Mouse (Mus musculus) gastrocnemius, adult 2 months (tissue): Measurements from ENCODE around the gene Emc6. TPM values are rescaled to one million over a fixed set of nuclear protein-coding genes. Genes with fewer than 3 reads are reported as not detected.
A peak's percentile ranks its signal among the peaks of the same experiment; 100 is the strongest.

ENCODE experiments used
- DNase-seq: peaks from one replicate; pipeline ENCODE4 v3.0.0; 2022
- H3K27ac ChIP-seq: fragments of 200-600 bp; 2 replicates; pipeline ENCODE4 v1.8.1; 2022; ENCODE audit warnings: mild to moderate bottlenecking
- H3K4me3 ChIP-seq: fragments of 200-600 bp; 2 replicates; pipeline ENCODE4 v1.8.1; 2022; ENCODE audit warnings: mild to moderate bottlenecking, moderate library complexity
- CTCF ChIP-seq: fragments of 200-600 bp; IDR thresholded peaks from 2 replicates; pipeline ENCODE4 v1.8.1; 2022; ENCODE audit warnings: antibody characterized with exemption, mild to moderate bottlenecking, moderate library complexity
- intact Hi-C: fragments of 180-260 bp; cut with DNase I; formaldehyde crosslinking; loops from one replicate; pipeline ENCODE4 v1.15.1; 2025
- long read RNA-seq, 2 experiments: library from polyadenylated mRNA; stranded (forward); transcript quantifications; one replicate each; pipeline ENCODE4 v2.0.0; 2021
- total RNA-seq, 2 experiments: library from RNA; stranded (reverse); gene quantifications; 2 replicates each; pipeline ENCODE4 v1.2.3; 2021

The Emc6 gene
- total RNA-seq, result 10 to 100 TPM; 82.6 to 93.4 TPM
- long read RNA-seq, experiment 1, transcript Emc6-201 (2 exons, 1,332 nt), result major isoform, 138 of 140 reads
- long read RNA-seq, experiment 1, partial matches to known transcripts, result 0 of 140 reads
- long read RNA-seq, experiment 1, other reads (novel, unspliced or antisense), result 2 of 140 reads
- long read RNA-seq, experiment 2, transcript Emc6-201 (2 exons, 1,332 nt), result major isoform, 153 of 161 reads
- long read RNA-seq, experiment 2, partial matches to known transcripts, result 0 of 161 reads
- long read RNA-seq, experiment 2, other reads (novel, unspliced or antisense), result 7 of 161 reads

GRCm38 (mm10) chr11:73176608-73177508 is at the start of gene Emc6, which contains the start of gene Tax1bp3:
Gene Emc6, minus strand, starts transcription at chr11:73177037.
Gene Tax1bp3, plus strand, starts transcription at chr11:73177083.
- Histone ChIP-seq H3K27ac (peak within 1 kb of the TSS; percentile 97), H3K4me3 (peak within 1 kb of the TSS; percentile 99)
- no peak for TF ChIP-seq CTCF
- intact Hi-C loops, result loop anchor here (2.0 to 5.0 kb wide), 2 partner anchors 22 to 40 kb away; partner anchors contain the start of genes Ctns, Haspin and Shpk
- DNase-seq, result peak; percentile 98

GRCm38 (mm10) chr11:73225856-73226255 is 49.0 kb upstream of the Emc6 start:
- no peak overlapping the region for H3K4me3 ChIP-seq
- intact Hi-C loops, result no loop called here
- no peak for DNase-seq

GRCm38 (mm10) chr11:73223966-73224365 is 47.1 kb upstream of the Emc6 start:
- TF ChIP-seq CTCF, result peak; percentile 57
- Histone ChIP-seq H3K27ac (no peak overlapping the region), H3K4me3 (no peak overlapping the region)
- intact Hi-C loops, result no loop called here
- DNase-seq, result peak; percentile 31

More at GRCm38 (mm10) chr11:73225856-73226255, 49.0 kb upstream of the Emc6 start:
- H3K27ac ChIP-seq, result no peak overlapping the region
- no peak for TF ChIP-seq CTCF

DNA sequence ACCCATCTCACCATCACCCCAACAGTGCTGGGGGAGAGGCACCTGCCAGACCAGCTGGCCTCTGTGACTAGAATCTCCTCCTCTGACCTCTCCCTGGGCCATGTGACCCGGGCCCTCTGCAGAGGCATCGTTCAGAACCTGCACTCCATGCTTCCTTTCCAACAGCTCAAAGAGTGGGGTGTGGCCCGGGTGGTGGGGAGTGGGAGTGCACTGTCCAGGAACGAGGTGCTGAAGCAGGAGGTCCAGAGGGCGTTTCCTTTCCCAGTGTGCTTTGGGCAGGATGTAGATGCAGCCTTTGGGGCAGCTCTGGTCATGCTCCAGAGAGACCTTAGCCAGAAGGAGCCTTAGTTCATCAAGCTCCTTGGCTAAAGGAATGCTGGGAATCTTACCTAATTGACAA is 46.0 kb upstream of the Emc6 start:
- H3K4me3 ChIP-seq, result no peak overlapping the region
- intact Hi-C loops, result no loop called here
- H3K27ac ChIP-seq, result no peak overlapping the region
- DNase-seq, result no peak
- TF ChIP-seq CTCF, result no peak

GRCm38 (mm10) chr11:73220651-73221050 is 43.8 kb upstream of the Emc6 start:
- H3K27ac ChIP-seq, result no peak overlapping the region
- no peak for TF ChIP-seq CTCF
- no peak overlapping the region for H3K4me3 ChIP-seq
- DNase-seq, result no peak
- intact Hi-C loops, result no loop called here

DNA sequence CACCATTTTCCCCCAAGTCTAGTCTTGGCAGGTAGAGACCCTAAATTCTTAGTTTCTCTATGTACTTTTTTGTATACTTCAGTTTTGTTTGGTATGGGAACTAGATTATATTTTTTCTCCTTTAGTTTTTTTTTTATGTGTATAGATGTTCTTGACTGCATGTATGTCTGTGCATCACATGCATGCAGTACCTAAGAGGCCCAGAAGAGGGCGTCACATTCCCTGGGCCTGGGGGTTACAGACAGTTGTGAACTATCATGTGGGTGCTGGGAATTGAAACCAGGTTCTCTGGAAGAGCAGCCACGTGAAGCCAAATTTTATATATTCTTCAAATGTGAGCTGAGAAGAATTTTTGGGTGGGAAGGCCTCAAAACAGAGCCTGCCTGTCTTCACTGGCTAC is 42.8 kb upstream of the Emc6 start:
- Histone ChIP-seq H3K27ac (no peak overlapping the region), H3K4me3 (no peak overlapping the region)
- intact Hi-C loops, result no loop called here
- no peak for DNase-seq
- peak; percentile 41 for TF ChIP-seq CTCF

DNA sequence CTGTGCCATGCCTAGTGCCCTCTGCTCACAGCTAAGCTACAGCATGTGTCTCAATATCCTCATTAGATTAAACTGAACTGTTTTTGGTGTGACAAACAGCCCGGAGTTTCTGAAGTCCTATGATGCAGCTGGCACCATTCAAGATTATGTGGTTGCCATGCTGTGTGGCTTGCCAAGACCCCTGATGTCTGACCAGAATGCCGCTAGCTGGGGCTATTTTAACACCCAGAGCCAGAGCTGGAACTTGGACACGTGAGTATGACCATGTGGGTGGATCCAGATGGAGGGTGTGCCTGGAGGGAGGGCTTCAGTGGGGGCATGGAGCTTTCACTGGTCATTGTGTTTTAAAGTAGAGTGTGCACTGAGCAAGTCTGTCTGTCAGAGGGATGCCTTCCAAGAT is 37.1 kb upstream of the Emc6 start:
- Histone ChIP-seq H3K27ac (no peak overlapping the region), H3K4me3 (no peak overlapping the region)
- intact Hi-C loops, result no loop called here
- no peak for TF ChIP-seq CTCF
- no peak for DNase-seq

DNA sequence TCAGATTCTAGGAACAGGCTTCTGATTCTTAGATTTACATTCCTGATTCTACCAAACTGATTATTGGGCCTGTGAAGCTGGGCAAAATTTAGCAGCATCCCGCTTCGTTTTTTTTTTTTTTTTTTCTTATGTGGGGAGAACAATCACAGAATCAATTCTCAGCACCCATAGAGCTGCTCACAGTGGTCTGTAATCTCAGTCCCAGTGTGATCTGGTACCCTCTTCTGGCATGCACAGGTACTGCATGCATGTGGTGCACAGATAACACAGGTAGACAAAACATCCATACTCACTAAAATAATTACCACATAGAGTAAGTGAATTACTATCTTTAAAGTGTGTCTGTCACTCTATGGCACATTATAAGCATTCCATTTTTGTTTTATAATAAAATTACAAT is 30.8 kb upstream of the Emc6 start:
- intact Hi-C loops, result no loop called here
- Histone ChIP-seq H3K27ac (no peak overlapping the region), H3K4me3 (no peak overlapping the region)
- peak; percentile 37; the same call in 1 of the 2 replicates for TF ChIP-seq CTCF
- no peak for DNase-seq

GRCm38 (mm10) chr11:73205194-73205593 is 28.4 kb upstream of the Emc6 start:
- intact Hi-C loops, result no loop called here
- no peak overlapping the region for H3K4me3 ChIP-seq
- TF ChIP-seq CTCF, result no peak
- no peak for DNase-seq
- H3K27ac ChIP-seq, result no peak overlapping the region

GRCm38 (mm10) chr11:73203895-73204294 is 27.1 kb upstream of the Emc6 start:
- intact Hi-C loops, result no loop called here
- Histone ChIP-seq H3K4me3 (no peak overlapping the region), H3K27ac (peak overlapping the region; percentile 40)
- no peak for DNase-seq
- no peak for TF ChIP-seq CTCF

DNA sequence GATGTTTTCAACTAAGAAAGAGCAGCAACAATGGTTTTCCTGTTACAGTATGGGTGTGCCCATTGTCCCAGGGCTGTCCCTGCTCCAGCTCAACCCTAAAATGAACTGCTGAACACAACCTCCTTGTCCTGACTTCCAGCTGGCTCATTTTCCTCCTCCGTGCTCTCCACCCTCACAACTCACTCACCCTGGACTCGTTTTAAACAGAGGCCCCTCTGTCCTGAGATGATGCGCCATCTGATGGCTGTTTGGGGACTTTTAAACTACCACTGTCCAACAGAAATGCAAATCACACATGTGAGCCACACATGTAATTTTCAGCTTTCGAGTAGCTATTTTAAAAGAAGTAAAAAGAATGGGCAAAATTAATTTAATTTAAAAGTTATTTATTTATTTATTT is 24.8 kb upstream of the Emc6 start:
- peak; percentile 29 for DNase-seq

DNA sequence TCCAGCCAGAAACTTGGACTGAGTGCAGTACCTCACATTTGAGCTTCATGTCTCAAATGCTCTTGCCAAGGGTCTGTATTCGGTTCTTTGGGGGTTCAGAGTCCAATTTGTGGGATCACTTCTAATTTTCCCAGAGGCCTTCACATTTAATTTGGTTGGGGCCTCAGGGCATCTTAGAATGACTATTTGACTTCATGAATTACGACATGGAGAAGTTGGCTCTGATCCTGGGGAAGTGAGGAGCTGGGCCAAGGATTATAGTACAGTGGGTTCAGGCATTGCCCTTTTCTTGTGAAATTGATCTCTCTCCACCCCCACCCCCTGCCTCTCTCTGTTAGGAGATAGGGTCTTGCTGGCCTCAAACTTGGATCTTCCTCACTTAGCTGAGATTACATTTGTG is 24.2 kb upstream of the Emc6 start:
- no peak for DNase-seq
- no peak overlapping the region for H3K4me3 ChIP-seq
- no peak for TF ChIP-seq CTCF
- peak overlapping the region; percentile 65 for H3K27ac ChIP-seq
- intact Hi-C loops, result no loop called here

More for the DNA sequence above, 24.8 kb upstream of the Emc6 start:
- intact Hi-C loops, result no loop called here
- no peak overlapping the region for H3K4me3 ChIP-seq
- H3K27ac ChIP-seq, result peak overlapping the region; percentile 65
- TF ChIP-seq CTCF, result peak; percentile 40

DNA sequence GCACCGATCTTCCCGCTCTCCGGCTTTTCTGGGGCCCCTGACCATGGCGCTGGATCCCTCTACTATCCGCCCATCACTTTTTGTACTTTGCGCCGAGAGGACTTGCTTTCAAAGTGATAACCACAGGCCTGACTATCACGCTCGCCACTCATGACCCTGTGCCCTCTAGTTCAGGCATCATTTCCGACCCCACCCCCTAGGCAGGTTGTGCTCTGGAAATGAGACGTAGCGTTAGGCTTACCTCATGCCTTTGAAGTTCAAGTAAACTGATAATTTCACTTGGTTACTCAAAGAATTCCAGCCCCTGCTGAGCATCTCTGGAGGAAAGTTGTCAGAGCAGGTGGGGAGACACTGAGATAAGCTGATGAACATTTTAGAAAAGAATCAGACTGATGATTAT is 23.0 kb upstream of the Emc6 start:
- peak overlapping the region; percentile 94 for H3K27ac ChIP-seq
- no peak for TF ChIP-seq CTCF
- intact Hi-C loops, result loop anchor here (2.0 kb wide), 1 partner anchor 23 kb away; the partner anchor contains the start of genes Emc6 and Tax1bp3

More for the DNA sequence above, 23.0 kb upstream of the Emc6 start:
- DNase-seq, result no peak
- peak overlapping the region; percentile 92 for H3K4me3 ChIP-seq
